Mouse (Mus musculus): Measurements from ENCODE around the gene Proser2. TPM values are rescaled to one million over a fixed set of nuclear protein-coding genes. Genes with fewer than 3 reads are reported as not detected.

Gene Proser2
- total RNA-seq, 2 experiments from 2014 or later, result not detected

DNA sequence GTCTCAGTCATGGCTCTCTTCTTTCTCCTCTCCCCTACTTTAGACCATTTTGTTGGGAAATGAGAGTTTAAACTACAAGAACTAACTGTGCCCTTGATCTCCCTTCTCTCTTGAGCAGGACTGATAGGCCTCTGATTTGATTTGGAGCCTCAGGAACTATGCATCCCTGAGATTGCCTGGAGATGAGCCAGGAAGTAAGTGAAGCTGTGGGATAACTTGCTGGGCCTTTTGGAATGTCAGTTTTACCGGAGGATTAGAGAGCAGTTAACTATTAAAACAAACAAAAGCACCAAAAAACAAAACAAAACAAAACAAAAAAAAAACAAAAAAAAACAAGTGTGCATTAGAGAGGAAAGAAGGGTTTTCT is 54.5 kb downstream of the Proser2 start:
- ATAC-seq (replicated peaks; ENCODE audit: poor library complexity), result no peak

DNA sequence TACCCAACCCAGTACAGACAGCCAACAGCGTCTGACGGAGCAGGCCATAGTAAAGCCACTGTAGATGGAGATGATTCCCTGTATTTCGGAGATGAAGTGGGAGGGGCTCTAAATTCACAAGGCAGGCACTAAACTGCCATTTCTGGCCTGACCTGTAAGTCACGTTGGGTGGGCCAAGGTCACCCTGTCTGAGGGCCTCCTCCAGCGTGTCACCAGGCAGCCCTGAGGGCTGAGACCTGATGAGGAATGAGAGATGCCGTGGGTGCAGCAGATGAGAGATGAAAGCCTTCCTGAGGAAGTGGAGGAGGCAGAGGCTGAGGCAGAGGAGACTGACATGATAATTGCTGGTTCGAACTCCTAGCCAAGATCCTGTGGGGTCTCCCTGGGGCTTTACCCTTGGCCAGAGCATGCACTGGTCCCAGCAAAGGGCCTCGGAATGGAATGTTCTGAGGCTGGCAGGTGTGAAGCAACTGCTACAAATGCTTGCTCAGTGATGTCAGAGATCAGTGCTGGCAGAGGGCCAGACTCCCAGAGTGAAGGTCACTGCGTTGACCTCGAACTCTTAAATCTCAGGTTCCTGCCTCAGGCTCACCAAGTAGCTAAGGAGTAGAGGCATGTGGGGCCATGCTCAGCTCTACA is 55.0 kb downstream of the Proser2 start:
- no peak for ATAC-seq (replicated peaks; ENCODE audit: poor library complexity)

DNA sequence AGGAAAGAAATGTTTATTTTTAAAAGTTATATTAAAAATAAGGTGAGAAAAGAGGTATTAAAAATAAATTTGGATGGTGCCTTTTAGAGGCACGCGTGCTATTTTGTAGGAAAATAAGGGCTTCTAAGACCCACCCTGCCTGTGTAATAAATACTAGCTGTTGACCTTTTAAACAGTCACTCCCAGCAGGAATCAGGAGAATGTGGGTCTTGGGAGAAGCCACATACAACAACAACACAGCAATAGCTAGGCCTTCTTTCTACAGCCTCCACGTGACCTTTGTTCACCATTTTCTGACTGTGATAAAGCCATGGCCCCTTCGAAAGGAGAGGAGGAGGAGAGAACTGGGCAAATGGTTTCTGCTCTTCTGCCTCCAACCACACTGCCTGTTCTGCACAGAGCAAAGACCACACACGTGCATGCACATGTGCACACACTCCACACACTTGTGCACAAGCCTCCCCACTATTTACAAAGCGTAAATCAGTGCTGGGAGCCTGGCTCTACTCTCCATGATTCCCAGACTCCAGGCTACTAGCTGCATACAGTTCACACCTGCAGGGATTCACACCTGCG is 57.2 kb downstream of the Proser2 start:
- no peak for ATAC-seq (replicated peaks; ENCODE audit: poor library complexity)

DNA sequence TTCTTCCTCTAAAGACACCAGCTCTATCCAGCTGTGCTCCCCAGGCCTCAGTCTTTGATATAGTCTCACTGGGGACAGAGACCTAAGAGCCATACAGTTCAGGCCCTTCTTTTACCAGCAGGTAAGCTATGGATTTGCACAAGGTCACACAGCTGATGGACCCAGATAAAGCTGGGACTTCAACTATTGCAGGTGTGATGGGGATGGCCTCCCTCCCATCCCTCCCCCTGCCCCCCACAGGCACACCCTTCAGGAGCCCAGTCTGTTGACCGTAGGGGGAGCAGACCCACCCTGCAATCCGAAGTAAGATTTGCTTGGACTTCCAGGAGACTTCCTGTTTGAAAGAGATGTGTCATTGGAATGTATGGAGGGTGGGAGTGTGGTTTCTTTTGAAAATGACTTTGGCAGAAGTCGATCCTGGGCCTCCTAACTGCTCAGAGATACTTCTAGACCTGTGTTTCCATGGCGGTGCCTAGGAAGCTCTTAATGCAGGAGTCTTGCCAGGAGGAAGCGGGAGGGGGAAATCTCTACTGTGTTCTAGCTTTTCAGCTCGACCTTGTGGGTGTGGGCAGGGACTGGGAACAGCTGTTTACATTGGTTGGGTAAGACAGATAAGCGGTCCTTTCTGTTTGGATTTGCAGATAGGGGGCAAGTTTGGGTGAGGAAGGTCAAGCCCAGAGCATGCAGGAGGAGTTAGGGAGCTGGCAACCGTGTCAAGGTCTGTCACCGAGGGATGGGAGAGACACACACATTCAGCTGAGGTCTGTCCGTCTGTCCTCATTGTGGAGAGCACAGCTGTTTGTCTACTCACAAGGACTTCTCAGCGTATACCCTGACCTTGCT is 58.2 kb downstream of the Proser2 start:
- ATAC-seq (replicated peaks; ENCODE audit: poor library complexity), result peak; percentile 66

DNA sequence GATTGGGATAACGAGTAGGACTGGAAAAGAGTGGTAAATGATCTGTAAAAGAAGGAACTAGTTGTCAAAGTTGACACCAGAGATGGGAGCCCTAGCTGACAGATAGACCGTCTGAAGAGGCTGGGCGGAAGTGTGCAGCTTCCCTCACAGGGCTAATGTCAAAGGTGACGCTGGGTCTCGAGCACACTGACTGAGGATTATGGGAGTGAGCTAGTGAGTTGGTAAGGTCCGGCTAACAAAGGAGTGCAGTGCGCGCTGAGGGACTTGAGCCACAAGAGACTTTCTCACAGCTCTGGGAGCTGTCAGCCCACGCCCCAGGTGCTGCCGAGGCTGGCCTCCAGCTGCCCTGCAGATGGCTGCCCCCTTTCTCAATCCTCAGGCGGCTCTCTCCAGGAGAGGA is 59.1 kb downstream of the Proser2 start:
- ATAC-seq (replicated peaks; ENCODE audit: poor library complexity), result no peak

DNA sequence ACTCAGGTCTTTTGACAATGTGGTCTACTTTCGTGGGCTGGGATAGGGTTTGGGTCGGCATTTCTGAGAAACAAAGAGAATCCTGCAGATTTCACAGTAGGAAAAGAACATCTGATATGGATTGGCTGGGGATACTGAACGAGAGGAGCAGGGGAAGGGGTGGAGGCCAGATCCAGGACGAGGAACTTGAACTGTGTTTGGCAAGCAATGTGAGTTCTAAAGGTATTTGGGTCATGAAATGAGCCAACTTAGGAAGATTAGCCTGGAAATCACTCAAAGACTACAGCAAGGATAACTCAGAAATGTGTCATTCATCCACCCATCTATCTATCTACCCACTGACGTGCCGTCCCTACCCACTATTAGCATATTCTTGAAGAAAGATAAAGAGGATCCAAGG is 62.7 kb downstream of the Proser2 start:
- ATAC-seq (replicated peaks; ENCODE audit: poor library complexity), result no peak

DNA sequence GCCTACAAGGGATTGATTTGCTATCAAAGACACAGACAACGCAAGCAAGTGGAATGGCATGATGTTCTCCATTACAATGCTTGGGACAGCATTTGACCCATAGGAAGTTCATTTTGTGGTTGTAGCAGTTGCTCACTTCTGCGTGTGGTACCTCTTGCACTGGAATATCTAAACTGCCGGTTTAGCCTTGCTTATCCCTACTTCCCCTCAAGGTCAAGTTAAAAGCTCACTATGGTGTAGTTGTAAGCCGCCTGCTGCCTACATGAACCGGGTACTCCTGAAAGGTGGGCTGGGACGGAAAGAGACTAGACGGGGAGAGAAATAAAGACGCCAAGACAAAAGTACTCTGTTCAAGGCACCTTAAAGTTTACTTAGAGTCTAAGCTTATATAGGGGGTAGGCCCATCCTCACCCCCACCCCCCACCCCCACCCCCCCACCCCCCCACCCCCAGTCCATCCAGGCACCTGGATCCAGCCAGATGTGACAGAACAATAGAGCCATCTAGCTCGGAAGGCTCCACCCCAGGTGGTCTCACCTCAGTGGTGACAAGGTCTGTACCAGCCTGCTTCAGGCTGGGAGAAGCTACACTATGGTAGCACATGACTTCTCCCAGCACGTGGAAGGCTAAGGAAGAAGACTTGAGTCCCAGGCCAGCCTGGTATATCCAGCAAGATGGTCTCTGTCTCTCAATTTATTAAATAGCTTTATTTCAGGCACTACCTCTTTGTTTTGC is 69.8 kb downstream of the Proser2 start:
- ATAC-seq (replicated peaks; ENCODE audit: poor library complexity), result no peak

DNA sequence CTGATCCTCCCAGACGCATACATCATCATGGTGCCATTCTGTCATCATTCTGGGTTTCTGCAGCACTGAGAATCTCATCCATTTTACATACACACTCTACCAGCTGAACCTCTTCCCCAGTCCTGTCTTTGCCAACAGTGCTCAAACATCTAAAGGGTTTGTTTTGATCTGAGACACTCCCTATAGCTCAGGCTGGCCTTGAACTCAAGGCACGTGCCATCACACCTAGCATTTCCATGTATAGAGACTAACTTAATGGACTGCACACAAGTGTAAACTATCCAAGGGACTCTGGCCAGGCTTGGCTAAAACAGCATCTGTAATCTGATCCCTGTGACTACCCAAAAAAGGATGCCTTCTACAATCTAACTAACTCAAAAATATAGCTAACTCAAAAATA is 70.7 kb downstream of the Proser2 start:
- no peak for ATAC-seq (replicated peaks; ENCODE audit: poor library complexity)

DNA sequence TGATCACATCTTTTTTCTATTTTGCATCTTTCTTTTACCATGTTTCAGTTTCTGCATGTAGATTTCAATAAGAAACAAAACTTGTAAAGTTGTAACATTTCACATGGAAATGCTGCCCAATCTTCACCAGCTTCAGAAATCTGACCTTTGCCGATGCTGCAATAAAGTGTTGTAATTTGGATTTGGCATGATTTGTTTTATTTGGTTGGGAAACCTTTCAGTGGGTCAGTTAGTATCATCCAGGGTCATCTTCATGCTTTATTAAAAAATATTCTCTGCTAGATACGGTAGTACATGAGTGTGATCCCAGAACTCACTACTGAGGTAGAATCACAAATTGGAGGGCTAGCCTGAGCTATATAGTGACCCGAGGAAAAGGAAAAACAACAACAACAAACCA is 73.5 kb downstream of the Proser2 start:
- ATAC-seq (replicated peaks; ENCODE audit: poor library complexity), result no peak

DNA sequence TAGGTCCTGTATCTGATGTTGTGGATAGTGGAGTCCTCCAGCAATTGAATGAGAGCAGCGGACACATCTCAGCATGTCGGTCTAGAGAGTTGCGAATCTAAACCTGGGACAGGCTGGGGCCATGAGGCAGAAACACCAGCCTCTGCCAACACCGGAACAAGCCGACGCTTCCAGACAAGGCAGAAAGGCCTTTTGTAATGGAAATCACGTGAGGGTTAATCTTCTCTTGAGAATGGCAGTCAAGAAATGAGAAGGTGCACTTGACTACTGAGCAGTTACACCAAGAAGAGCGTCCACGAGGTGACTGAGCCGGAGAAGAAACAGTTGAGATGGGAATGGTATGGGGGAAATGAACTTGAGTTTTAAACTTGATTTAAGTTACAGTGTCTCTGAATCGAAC is 74.5 kb downstream of the Proser2 start:
- ATAC-seq (replicated peaks; ENCODE audit: poor library complexity), result no peak

DNA sequence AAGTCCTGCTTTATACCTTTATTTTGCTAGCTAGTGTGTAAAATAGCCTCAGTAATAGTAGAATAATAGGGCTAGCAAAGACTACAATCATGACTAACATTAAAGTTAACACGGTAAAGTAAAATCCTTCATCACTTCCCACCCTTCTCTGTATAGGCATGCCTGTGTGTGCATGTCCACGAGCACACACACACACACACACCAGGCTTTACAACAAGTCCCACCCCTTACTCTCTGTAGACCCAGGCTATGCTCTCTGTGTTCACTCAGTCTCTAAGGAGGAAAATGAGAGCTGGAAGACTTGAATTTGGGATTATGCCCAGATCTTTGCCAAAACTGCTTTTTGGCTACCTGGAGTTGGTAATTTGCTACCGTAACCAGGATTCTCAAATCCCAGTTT is 81.0 kb downstream of the Proser2 start:
- no peak for ATAC-seq (replicated peaks; ENCODE audit: poor library complexity)

DNA sequence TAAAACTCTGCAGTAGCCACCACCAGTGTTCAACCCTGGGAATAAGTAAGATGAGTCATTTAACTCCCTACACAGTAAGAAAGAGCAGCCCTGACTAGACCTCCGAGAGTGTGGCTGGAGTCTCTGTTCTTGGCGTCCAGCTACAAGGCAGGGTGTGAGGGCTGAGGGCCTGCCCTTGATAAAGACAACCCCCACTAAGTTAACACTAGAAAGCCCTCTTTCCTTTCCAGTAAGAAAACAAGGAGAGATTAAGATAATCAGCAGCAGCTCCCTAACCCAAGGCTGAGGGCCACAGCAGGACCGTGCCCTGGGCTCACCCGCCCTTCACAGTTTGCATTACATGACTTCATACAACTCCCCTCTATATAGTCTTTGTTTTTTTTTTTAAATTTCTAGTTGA is 81.4 kb downstream of the Proser2 start:
- ATAC-seq (replicated peaks; ENCODE audit: poor library complexity), result peak; percentile 37

Other genes starting within 250 kb of the Proser2 start
- gene Sec61a2, start 234.8 kb downstream of the Proser2 start, total RNA-seq (2015), result 30.0 and 42.4 TPM in 2 replicates
- gene Sec61a2, start 234.8 kb downstream of the Proser2 start, total RNA-seq (2017), result 12.6 and 21.5 TPM in 2 replicates
- 0.32 and 0.90 TPM in 2 replicates for gene Dhtkd1, start 187.4 kb downstream of the Proser2 start, total RNA-seq (2015)
- 0.64 and 0.67 TPM in 2 replicates for gene Dhtkd1, start 187.4 kb downstream of the Proser2 start, total RNA-seq (2017)
- 37.2 and 40.1 TPM in 2 replicates for gene Upf2, start 178.7 kb downstream of the Proser2 start, total RNA-seq (2015)
- gene Upf2, start 178.7 kb downstream of the Proser2 start, total RNA-seq (2017), result 30.5 and 36.2 TPM in 2 replicates
- 1.2 and 2.4 TPM in 2 replicates for gene Echdc3, start 82.8 kb upstream of the Proser2 start, total RNA-seq (2015)
- 0.41 and 1.5 TPM in 2 replicates for gene Echdc3, start 82.8 kb upstream of the Proser2 start, total RNA-seq (2017)
- gene Usp6nl, start 192.5 kb upstream of the Proser2 start, total RNA-seq (2015), result 13.3 and 19.2 TPM in 2 replicates
- 7.0 and 8.8 TPM in 2 replicates for gene Usp6nl, start 192.5 kb upstream of the Proser2 start, total RNA-seq (2017)